Mouse (Mus musculus) embryonic facial prominence, embryonic 13.5 days (tissue): ENCODE measurements around the gene Cfc1. TPM values are rescaled to one million over a fixed set of nuclear protein-coding genes. Genes with fewer than 3 reads are reported as not detected.

Experiments used
- ATAC-seq: fragments of 200-750 bp; cut with Nextera tagmentation; 2 replicates; pipeline ENCODE4 v1.8.0; 2017; ENCODE audit warnings: low read depth; ENCODE audit not compliant: insufficient number of reproducible peaks, insufficient read depth, low FRiP score, low TSS enrichment
- H3K27ac ChIP-seq: fragments of 300-500 bp; sonication (generic); 2 replicates; pipeline ENCODE4 v1.5.1; 2015; ENCODE audit warnings: moderate library complexity, mild to moderate bottlenecking, inconsistent platforms
- H3K27me3 ChIP-seq: fragments of 300-500 bp; sonication (generic); 2 replicates; pipeline ENCODE4 v1.6.1; 2015; ENCODE audit warnings: mild to moderate bottlenecking, inconsistent platforms
- H3K36me3 ChIP-seq: fragments of 300-500 bp; sonication (generic); 2 replicates; pipeline ENCODE4 v1.6.1; 2015; ENCODE audit warnings: mild to moderate bottlenecking, inconsistent platforms
- H3K4me1 ChIP-seq: fragments of 300-500 bp; sonication (generic); 2 replicates; pipeline ENCODE4 v1.6.1; 2015; ENCODE audit warnings: inconsistent platforms
- H3K4me2 ChIP-seq: fragments of 300-500 bp; sonication (generic); 2 replicates; pipeline ENCODE4 v1.6.1; 2015; ENCODE audit warnings: moderate library complexity, mild to moderate bottlenecking, inconsistent platforms
- H3K4me3 ChIP-seq: fragments of 300-500 bp; sonication (generic); 2 replicates; pipeline ENCODE4 v1.5.1; 2015; ENCODE audit warnings: mild to moderate bottlenecking, inconsistent platforms
- H3K9ac ChIP-seq: fragments of 300-500 bp; sonication (generic); 2 replicates; pipeline ENCODE4 v1.6.1; 2015; ENCODE audit warnings: mild to moderate bottlenecking, inconsistent platforms
- H3K9me3 ChIP-seq: fragments of 300-500 bp; sonication (generic); 2 replicates; pipeline ENCODE4 v1.6.1; 2016; ENCODE audit warnings: inconsistent platforms
- WGBS: fragments of 180-500 bp; shearing (Covaris S2); methylation state at CpG from one replicate; pipeline ENCODE4 v1.1.7; 2015; ENCODE audit warnings: mixed read lengths; 5-methylcytosine and 5-hydroxymethylcytosine counted together
- polyA plus RNA-seq: library from polyadenylated mRNA; unstranded; fragments of >200 nt; fragmentation: Nextera tagmentation; extraction: Ambion mirVana; gene quantifications from 2 replicates; pipeline ENCODE4 v1.2.1, GENCODE M21; 2015

Cfc1 gene
- polyA plus RNA-seq, 1 experiment from 2014 or later, result 0.86 TPM

DNA sequence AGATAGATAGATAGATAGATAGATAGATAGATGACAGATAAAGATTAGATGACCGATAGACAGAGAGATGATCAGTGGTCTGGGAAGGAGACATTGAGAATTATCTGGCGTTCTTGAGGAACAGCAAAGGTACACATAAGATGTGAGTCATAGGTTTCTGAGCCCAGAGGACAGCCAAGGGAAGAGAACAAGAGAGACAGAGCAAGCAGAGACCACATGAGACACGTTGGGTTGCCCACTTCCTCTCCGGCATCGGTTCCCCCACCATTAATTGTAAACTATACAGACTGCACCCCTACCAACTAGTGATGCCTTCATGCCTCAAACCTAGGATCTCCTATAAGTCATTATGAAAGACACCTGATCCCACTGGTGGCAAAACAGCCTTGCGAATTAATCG lies 18.8 kb downstream of the Cfc1 start:
- H3K9me3 ChIP-seq, result no peaks in the 10 kb centered on the region
- H3K36me3 ChIP-seq, result no peaks in the 10 kb centered on the region
- no peak for ATAC-seq
- H3K27me3 ChIP-seq, result no peaks in the 10 kb centered on the region
- H3K9ac ChIP-seq, result no peak overlapping the region
- H3K4me2 ChIP-seq, result no peak overlapping the region
- no peak overlapping the region for H3K4me3 ChIP-seq
- no peaks in the 10 kb centered on the region for H3K4me1 ChIP-seq
- 83% methylated on average over 7 of the region's 7 CpGs for WGBS
- no peak overlapping the region for H3K27ac ChIP-seq

GRCm38 (mm10) chr1:34560843-34561242 lies 25.4 kb downstream of the Cfc1 start, which contains the start of gene Prss40:
Gene Prss40 (minus strand): TSS chr1:34560943.
- 87% methylated on average over 15 of the region's 15 CpGs for WGBS
- no peak within 1 kb of the TSS for H3K9ac ChIP-seq
- ATAC-seq, result no peak
- no peak within 1 kb of the TSS for H3K4me3 ChIP-seq
- H3K27me3 ChIP-seq, result no peaks in the 10 kb centered on the region
- H3K36me3 ChIP-seq, result no peaks in the 10 kb centered on the region
- H3K4me2 ChIP-seq, result no peak within 1 kb of the TSS
- no peaks in the 10 kb centered on the region for H3K4me1 ChIP-seq
- no peaks in the 10 kb centered on the region for H3K9me3 ChIP-seq
- no peak within 1 kb of the TSS for H3K27ac ChIP-seq

- H3K27ac ChIP-seq, result no peak overlapping the region
- H3K4me2 ChIP-seq, result no peak overlapping the region
- ATAC-seq, result no peak
- no peak overlapping the region for H3K9ac ChIP-seq
- H3K27me3 ChIP-seq, result no peaks in the 10 kb centered on the region
- no peaks in the 10 kb centered on the region for H3K9me3 ChIP-seq
- H3K4me3 ChIP-seq, result no peak overlapping the region
- no peaks in the 10 kb centered on the region for H3K4me1 ChIP-seq
- 74% methylated on average over 8 of the region's 8 CpGs for WGBS
- H3K36me3 ChIP-seq, result no peaks in the 10 kb centered on the region
These were observed 29.1 kb downstream of the Cfc1 start for GRCm38 (mm10) chr1:34564383-34565045.

GRCm38 (mm10) chr1:34568120-34568519 lies 32.7 kb downstream of the Cfc1 start:
- Histone ChIP-seq H3K4me1 (no peaks in the 10 kb centered on the region), H3K27ac (no peak overlapping the region), H3K4me2 (no peak overlapping the region), H3K9ac (no peak overlapping the region), H3K9me3 (no peaks in the 10 kb centered on the region), H3K27me3 (no peaks in the 10 kb centered on the region), H3K36me3 (no peaks in the 10 kb centered on the region), H3K4me3 (no peak overlapping the region)
- ATAC-seq, result no peak
- 94% methylated on average over 2 of the region's 2 CpGs for WGBS

- ATAC-seq, result no peak
- Histone ChIP-seq H3K36me3 (no peaks in the 10 kb centered on the region), H3K9me3 (no peaks in the 10 kb centered on the region), H3K4me3 (no peak overlapping the region), H3K4me1 (no peaks in the 10 kb centered on the region), H3K27ac (no peak overlapping the region), H3K9ac (no peak overlapping the region), H3K4me2 (no peak overlapping the region), H3K27me3 (no peaks in the 10 kb centered on the region)
- 84% methylated on average over 2 of the region's 2 CpGs for WGBS
These were observed 34.4 kb downstream of the Cfc1 start for GRCm38 (mm10) chr1:34569876-34570275.

GRCm38 (mm10) chr1:34571431-34571830 lies 36.0 kb downstream of the Cfc1 start:
- Histone ChIP-seq H3K9ac (no peak overlapping the region), H3K4me2 (no peak overlapping the region), H3K4me3 (no peak overlapping the region), H3K36me3 (no peaks in the 10 kb centered on the region), H3K4me1 (no peaks in the 10 kb centered on the region), H3K27me3 (no peaks in the 10 kb centered on the region), H3K9me3 (no peaks in the 10 kb centered on the region), H3K27ac (no peak overlapping the region)
- ATAC-seq, result no peak
- 77% methylated on average over 6 of the region's 6 CpGs for WGBS

GRCm38 (mm10) chr1:34573221-34573620 lies 37.8 kb downstream of the Cfc1 start:
- 87% methylated on average over 6 of the region's 6 CpGs for WGBS
- Histone ChIP-seq H3K36me3 (no peaks in the 10 kb centered on the region), H3K9me3 (no peaks in the 10 kb centered on the region), H3K9ac (no peak overlapping the region), H3K4me2 (no peak overlapping the region), H3K4me3 (no peak overlapping the region), H3K27me3 (peaks cover 10% of the 10 kb centered on the region), H3K27ac (no peak overlapping the region), H3K4me1 (no peaks in the 10 kb centered on the region)
- ATAC-seq, result no peak

DNA sequence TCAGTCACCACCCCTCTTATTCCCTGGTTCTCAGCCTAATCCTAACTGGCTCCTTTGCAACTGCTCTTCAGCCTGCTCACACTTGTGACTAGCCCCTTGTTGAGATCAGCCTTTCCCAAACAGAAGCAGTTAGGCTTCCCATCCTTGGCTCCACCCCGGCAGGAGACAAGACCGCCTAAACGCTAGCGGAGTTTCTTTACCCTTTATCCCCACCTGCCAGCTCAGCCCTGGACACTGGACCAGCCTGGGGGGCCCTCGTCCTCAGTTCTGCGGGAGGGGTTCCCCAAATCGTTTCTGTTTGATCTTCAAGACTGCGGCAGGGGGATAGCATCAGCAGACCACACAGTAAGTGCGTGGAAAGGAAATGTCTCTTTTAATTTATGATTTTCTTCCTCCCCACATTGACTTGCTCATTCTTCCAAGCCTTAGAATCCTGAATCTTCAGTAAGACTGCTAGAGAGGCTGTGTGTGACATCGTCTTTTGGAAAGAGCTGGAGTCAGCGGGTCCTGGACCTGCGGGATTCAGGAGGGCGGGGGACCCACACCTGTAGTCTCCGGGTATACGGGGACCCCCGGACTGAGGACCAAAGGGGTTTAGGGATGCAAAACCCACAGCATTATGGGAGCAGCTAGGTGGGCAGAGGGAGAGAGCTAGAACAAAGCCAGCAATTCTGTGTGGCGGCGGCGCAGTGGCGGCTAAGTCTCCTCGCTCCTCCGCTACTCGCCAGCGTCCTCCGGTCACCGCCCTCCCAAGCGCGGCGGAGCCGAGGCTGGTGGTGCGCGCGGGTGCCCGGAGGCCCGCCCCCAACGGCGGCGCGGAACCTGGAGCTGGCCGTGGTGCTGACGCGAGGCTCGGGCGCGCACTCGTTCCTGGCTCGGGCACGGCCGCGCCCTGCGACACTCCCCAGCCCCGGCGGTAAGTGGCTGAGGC lies 43.7 kb downstream of the Cfc1 start, which contains the start of gene Amer3:
Gene Amer3, plus strand, starts transcription at position 807 of the 931 bp plus-strand sequence.
- ATAC-seq, result peak; percentile 79
- Histone ChIP-seq H3K27ac (no peak within 1 kb of the TSS), H3K9ac (0 out of 2 replicates have a peak within 1 kb of the TSS, but pooled peaks have one; percentile 53), H3K9me3 (no peaks in the 10 kb centered on the region), H3K4me2 (peak within 1 kb of the TSS; percentile 77), H3K27me3 (peaks cover 42% of the 10 kb centered on the region), H3K4me1 (peaks cover 6% of the 10 kb centered on the region; the same call in 1 of the 2 replicates), H3K36me3 (no peaks in the 10 kb centered on the region), H3K4me3 (peak within 1 kb of the TSS; percentile 39)
- WGBS, result under 1% methylated on average over 53 of the region's 53 CpGs

DNA sequence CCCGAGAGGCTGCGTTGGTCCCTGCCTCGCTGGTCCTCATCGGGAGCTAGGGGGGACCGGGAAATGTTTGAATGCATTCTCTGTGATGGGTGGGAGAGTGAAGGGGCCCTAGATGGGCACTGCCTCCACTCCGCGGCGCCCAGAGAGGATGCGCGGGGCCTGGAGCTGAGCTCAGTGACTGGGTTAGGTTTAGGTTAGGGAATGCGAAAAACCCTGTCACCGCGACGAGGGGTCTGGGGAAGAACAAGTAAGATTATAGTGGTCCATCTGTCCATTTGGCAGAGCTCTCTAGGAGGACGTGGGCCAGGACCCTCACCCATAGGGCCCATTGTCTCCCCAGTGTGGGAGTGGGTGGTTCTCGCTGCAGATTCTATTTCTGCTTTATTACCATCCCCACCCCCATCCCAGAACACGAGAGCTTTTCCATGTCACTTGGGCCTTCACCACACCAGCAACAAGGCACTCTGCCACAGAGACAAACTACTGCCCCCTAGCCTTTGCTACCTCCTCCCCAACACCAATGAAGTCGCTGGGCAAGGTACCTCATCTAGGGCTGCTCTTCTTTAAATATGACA lies 44.4 kb downstream of the Cfc1 start:
- Histone ChIP-seq H3K4me2 (peak overlapping the region; percentile 77), H3K4me1 (peaks cover 6% of the 10 kb centered on the region; the same call in 1 of the 2 replicates), H3K36me3 (no peaks in the 10 kb centered on the region), H3K4me3 (peak overlapping the region; percentile 39), H3K9ac (no peak overlapping the region), H3K27ac (no peak overlapping the region), H3K9me3 (no peaks in the 10 kb centered on the region), H3K27me3 (peaks cover 42% of the 10 kb centered on the region)
- 2% methylated on average over 18 of the region's 18 CpGs for WGBS
- ATAC-seq, result no peak

DNA sequence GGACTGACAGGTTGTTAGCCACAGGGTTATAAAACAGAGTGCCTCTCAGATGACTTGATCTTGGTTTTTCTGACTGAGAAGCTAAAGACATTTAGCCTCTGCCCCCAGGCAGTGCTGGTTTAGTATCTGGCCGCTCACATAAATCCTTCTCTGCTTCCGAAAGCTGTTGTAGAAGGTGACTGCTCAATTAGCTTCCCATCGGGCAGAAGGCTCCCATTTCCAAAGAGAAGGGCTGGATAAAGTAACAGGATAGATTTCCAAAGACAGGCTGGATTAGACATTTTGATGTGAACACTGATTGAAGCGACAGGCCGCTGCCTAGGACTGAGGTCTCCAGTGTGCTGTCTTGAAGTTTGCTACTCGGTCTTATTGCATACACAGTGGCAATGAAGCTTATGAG lies 46.8 kb downstream of the Cfc1 start:
- WGBS, result 51% methylated on average over 6 of the region's 6 CpGs
- peaks cover 39% of the 10 kb centered on the region for H3K27me3 ChIP-seq

DNA sequence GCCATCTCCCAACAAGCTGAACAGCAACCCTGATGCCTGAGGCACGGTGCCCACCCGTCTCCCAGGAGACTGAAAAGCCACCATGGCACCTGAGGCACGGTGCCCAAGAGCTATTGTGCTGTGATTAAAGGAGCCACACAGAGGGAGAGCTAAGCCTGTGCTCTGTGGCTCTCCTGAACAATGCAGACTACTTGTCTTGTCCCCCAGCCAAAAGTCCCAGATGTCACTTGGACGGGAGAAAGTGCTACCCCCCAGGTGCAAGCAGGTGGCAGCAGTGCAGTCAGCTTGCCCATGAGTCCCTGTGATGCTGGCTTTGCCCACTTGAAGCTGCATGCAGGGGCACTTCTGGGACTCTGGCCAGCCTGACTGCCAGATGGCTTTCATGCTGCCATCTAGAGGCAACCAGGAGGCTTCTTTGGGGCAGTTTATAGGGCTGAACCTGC lies 48.4 kb downstream of the Cfc1 start:
- no peak overlapping the region for H3K9ac ChIP-seq
- WGBS, result 13% methylated on average over 4 of the region's 4 CpGs

More for the DNA sequence above, 46.8 kb downstream of the Cfc1 start:
- no peak overlapping the region for H3K9ac ChIP-seq
- H3K36me3 ChIP-seq, result no peaks in the 10 kb centered on the region
- H3K27ac ChIP-seq, result no peak overlapping the region
- H3K4me1 ChIP-seq, result peaks cover 6% of the 10 kb centered on the region; the same call in 1 of the 2 replicates
- ATAC-seq, result no peak
- no peak overlapping the region for H3K4me3 ChIP-seq
- no peak overlapping the region for H3K4me2 ChIP-seq
- no peaks in the 10 kb centered on the region for H3K9me3 ChIP-seq

More for the DNA sequence above, 48.4 kb downstream of the Cfc1 start:
- no peak for ATAC-seq
- no peaks in the 10 kb centered on the region for H3K36me3 ChIP-seq
- no peaks in the 10 kb centered on the region for H3K9me3 ChIP-seq
- no peak overlapping the region for H3K4me2 ChIP-seq
- peaks cover 5% of the 10 kb centered on the region; the same call in 1 of the 2 replicates for H3K4me1 ChIP-seq
- H3K27ac ChIP-seq, result no peak overlapping the region
- H3K27me3 ChIP-seq, result peaks cover 26% of the 10 kb centered on the region
- no peak overlapping the region for H3K4me3 ChIP-seq
